Mouse (Mus musculus) midbrain, embryonic 14.5 days (tissue): Measurements from ENCODE around the gene Tomm20. TPM values are rescaled to one million over a fixed set of nuclear protein-coding genes. Genes with fewer than 3 reads are reported as not detected.
A peak's percentile ranks its signal among the peaks of the same experiment; 100 is the strongest.

ENCODE experiments used
- ATAC-seq: fragments of 200-750 bp; cut with Nextera tagmentation; 2 replicates; pipeline ENCODE4 v1.8.0; 2017; ENCODE audit warnings: moderate number of reproducible peaks, moderate library complexity; ENCODE audit not compliant: low FRiP score, low TSS enrichment
- DNase-seq: peaks from one replicate; pipeline ENCODE4 v3.0.0-alpha.2; 2015
- H3K27ac ChIP-seq: fragments of 300-500 bp; sonication (generic); replicated peaks from 2 replicates; pipeline ENCODE4 v1.5.1; 2014; ENCODE audit warnings: mild to moderate bottlenecking, low read depth, low read length, moderate library complexity
- H3K27me3 ChIP-seq: fragments of 300-500 bp; sonication (generic); 2 replicates; pipeline ENCODE4 v1.6.1; 2014; ENCODE audit warnings: low read length, control low read depth, mixed read lengths; ENCODE audit not compliant: control insufficient read depth, insufficient read depth
- H3K36me3 ChIP-seq: fragments of 300-500 bp; sonication (generic); 2 replicates; pipeline ENCODE4 v1.6.1; 2014; ENCODE audit warnings: low read length, control low read depth; ENCODE audit not compliant: control insufficient read depth, insufficient read depth
- H3K4me1 ChIP-seq: fragments of 300-500 bp; sonication (generic); 2 replicates; pipeline ENCODE4 v1.6.1; 2014; ENCODE audit warnings: mild to moderate bottlenecking, antibody characterized with exemption, low read length, control low read depth; ENCODE audit not compliant: control insufficient read depth, insufficient read depth
- H3K4me2 ChIP-seq: fragments of 300-500 bp; sonication (generic); 2 replicates; pipeline ENCODE4 v1.6.1; 2014; ENCODE audit warnings: mild to moderate bottlenecking, low read length, moderate library complexity
- H3K4me3 ChIP-seq: fragments of 300-500 bp; sonication (generic); replicated peaks from 2 replicates; pipeline ENCODE4 v1.5.1; 2014; ENCODE audit warnings: low read depth, low read length
- H3K9ac ChIP-seq: fragments of 300-500 bp; sonication (generic); replicated peaks from 2 replicates; pipeline ENCODE4 v1.6.1; 2014; ENCODE audit warnings: mild to moderate bottlenecking, low read length, moderate library complexity
- H3K9me3 ChIP-seq: fragments of 300-500 bp; sonication (generic); 2 replicates; pipeline ENCODE4 v1.6.1; 2016; ENCODE audit warnings: low read length, control low read depth, mixed read lengths; ENCODE audit not compliant: control insufficient read depth
- WGBS: fragments of 180-500 bp; shearing (Covaris S2); extraction: QIAGEN DNeasy Blood & Tissue Kit; methylation state at CpG from one replicate; pipeline ENCODE4 v1.1.7; 2014; 5-methylcytosine and 5-hydroxymethylcytosine counted together
- polyA plus RNA-seq: library from polyadenylated mRNA; unstranded; fragments of >200 nt; fragmentation: Nextera tagmentation; extraction: Ambion mirVana; gene quantifications from 2 replicates; pipeline ENCODE4 v1.2.1, GENCODE M21; 2014

The Tomm20 gene
- polyA plus RNA-seq, 1 experiment from 2014 or later = 205 TPM

DNA sequence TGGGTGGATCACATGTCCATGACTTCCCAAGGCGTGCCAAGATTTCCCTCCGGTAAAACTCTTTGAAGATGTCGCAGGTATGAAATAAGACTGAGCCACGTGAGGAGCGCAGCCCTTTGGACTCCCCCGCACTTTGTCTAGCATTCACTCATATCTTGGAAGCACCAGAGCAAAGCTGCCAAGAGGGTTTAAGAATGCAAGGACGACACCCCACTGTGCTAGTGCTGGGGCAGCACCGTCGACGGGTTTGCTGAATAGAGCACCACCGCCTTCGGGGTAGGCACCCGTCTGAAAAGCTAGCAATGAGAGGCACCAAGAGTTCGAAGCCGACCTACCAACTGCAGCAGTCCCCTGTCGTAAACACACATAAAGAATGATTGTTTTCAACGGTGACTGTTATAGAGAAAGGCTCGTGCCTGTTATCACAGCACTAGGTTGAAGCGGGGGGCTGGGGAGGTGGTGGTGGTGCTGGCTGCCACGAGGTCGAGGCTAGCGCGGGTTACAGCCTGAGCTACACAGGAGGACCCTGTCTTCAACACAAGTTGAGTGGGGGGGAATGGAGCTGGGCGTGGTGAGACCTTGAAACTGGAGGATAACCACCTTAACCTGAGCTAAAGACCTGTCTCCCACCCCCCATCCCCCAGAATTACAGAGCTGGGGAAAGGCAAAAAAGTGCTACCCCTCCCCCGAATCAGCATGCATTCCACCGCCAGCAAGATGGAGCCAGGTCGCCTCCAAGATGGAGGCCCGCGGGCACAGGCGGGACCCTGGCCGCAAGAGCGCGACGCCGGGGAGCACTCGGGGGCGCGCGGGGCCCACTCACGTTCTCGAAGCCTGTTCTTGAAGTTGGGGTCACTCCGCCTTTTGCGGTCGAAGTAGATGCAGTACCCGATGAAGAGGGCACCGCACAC is 608 bp downstream of the Tomm20 start:
- Histone ChIP-seq H3K27me3 (no peaks in the 10 kb centered on the region), H3K9me3 (no peaks in the 10 kb centered on the region), H3K4me2 (peak overlapping the region; percentile 92), H3K9ac (peak overlapping the region; percentile 84), H3K36me3 (peaks cover 15% of the 10 kb centered on the region), H3K27ac (peak overlapping the region; percentile 79), H3K4me3 (peak overlapping the region; percentile 80), H3K4me1 (peaks cover 16% of the 10 kb centered on the region)
- ATAC-seq (peak; percentile 71), DNase-seq (peak; percentile 72)
- 1% methylated on average over 46 of the region's 46 CpGs for WGBS

DNA sequence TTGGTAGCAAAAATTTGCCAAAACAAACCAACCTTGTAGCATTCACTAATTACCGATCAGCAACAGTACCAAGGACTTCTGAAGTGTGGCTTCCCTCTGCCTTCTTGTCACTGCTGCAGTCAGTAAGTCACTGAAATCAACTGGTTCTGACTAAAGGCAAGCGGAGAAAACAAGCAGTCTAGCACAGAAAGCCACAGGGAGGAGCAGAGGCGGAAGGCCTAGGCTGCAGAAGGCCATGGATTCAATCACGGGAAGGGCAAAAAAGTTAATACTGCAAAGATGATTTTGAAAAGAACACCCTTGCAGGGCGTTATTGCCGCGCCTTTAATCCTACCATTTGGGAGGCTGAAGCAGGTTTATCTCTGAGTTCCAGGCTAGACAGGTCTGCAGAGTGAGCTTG is 2.1 kb downstream of the Tomm20 start:
- ATAC-seq = no peak
- no peak overlapping the region for H3K27ac ChIP-seq
- H3K4me3 ChIP-seq = no peak overlapping the region
- H3K36me3 ChIP-seq = peaks cover 15% of the 10 kb centered on the region
- no peaks in the 10 kb centered on the region for H3K27me3 ChIP-seq
- no peak overlapping the region for H3K9ac ChIP-seq
- peaks cover 16% of the 10 kb centered on the region for H3K4me1 ChIP-seq
- WGBS = 94% methylated on average over 7 of the region's 7 CpGs
- H3K4me2 ChIP-seq = peak overlapping the region; percentile 8; the same call in 1 of the 2 replicates
- H3K9me3 ChIP-seq = no peaks in the 10 kb centered on the region
- no peak for DNase-seq

DNA sequence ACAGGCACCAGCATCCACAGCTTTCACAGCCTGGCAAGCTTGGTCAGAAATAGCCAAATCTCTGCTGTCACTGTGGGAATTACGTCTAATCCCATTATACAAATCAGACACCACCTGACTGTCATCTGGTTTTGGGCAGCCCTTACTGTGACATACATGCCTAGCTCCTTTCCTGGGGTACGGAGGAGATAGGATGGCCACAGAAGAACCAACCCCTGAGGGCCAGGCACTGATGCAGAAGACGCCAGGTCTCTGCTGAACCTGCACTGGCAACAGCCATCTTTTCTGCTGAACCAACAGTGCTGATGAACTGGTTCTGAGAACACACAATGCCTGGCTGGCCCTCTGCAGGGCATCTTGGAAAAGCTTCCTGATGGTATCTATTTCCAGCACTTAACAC is 8.3 kb downstream of the Tomm20 start:
- Histone ChIP-seq H3K9me3 (no peaks in the 10 kb centered on the region), H3K9ac (no peak overlapping the region), H3K4me1 (no peaks in the 10 kb centered on the region), H3K27me3 (no peaks in the 10 kb centered on the region), H3K27ac (no peak overlapping the region), H3K4me3 (no peak overlapping the region), H3K36me3 (peaks cover 65% of the 10 kb centered on the region), H3K4me2 (no peak overlapping the region)
- WGBS = 81% methylated on average over 3 of the region's 3 CpGs
- DNase-seq (no peak), ATAC-seq (no peak)

DNA sequence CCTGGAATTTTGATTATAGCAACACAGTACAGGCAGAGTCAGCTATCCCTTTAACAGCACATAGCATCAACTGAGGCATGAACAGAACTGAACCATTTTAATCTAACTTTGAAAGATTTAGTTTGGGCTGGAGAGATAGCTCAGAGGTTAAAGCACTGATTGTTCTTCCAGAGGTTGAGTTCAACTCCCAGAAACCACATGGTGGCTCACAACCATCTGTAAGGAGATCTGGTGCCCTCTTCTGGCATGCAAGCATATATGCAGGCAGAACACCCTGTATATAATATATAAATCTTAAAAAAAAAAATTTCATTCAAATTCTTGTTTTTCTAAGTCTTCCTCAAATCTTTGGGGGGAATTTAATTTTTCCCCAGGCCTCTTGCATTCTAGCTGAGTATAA is 9.7 kb downstream of the Tomm20 start:
- H3K36me3 ChIP-seq = peaks cover 79% of the 10 kb centered on the region

DNA sequence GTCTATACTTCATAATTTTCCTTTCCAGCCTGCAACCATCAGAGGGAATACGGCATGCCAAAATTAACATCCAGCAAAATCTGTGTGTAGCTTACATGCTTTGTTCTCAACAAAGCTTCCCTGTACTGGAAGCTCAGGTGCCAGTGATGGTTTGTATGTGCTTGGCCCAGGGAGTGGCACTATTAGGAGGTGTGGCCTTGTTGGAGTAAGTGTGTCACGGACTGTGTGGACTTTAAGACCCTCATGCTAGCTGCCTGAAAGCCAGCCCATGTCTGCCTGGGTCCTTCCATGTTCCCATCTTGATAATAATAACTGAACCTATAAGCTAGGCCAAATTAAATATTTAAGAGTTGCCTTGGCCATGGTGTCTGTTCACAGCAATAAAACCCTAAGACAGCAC is 10.3 kb downstream of the Tomm20 start:
- Histone ChIP-seq H3K9me3 (no peaks in the 10 kb centered on the region), H3K4me1 (no peaks in the 10 kb centered on the region), H3K4me2 (no peak overlapping the region), H3K27me3 (no peaks in the 10 kb centered on the region), H3K4me3 (no peak overlapping the region), H3K36me3 (peaks cover 82% of the 10 kb centered on the region), H3K27ac (no peak overlapping the region), H3K9ac (no peak overlapping the region)
- no peak for DNase-seq
- WGBS = 97% methylated on average over 2 of the region's 2 CpGs
- ATAC-seq = no peak

More for the DNA sequence above, 9.7 kb downstream of the Tomm20 start:
- no peak overlapping the region for H3K9ac ChIP-seq
- peak; percentile 33 for DNase-seq
- H3K4me1 ChIP-seq = no peaks in the 10 kb centered on the region
- H3K4me3 ChIP-seq = no peak overlapping the region
- no peaks in the 10 kb centered on the region for H3K27me3 ChIP-seq
- no peaks in the 10 kb centered on the region for H3K9me3 ChIP-seq
- H3K4me2 ChIP-seq = no peak overlapping the region
- no peak for ATAC-seq
- no peak overlapping the region for H3K27ac ChIP-seq

DNA sequence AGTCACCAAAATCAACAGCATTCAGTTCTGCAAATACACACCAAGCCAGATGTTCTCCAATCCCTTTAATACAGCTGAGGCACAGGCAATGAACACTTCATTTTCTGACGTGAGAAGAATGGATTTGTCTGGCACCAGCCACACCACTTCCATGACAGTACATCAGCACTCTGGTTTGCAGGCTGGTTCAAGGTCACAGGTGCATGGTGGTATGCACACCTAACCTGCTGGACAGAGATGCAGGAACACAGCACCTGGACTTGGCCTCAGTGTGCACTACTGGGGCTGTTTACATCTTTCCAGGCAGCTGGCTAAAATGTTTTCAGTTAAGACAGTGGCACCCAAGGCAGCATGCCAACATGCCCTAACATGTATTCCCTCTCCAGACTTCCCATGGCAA is 13.0 kb downstream of the Tomm20 start:
- WGBS = 78% methylated on average over 1 of the region's 1 CpGs

DNA sequence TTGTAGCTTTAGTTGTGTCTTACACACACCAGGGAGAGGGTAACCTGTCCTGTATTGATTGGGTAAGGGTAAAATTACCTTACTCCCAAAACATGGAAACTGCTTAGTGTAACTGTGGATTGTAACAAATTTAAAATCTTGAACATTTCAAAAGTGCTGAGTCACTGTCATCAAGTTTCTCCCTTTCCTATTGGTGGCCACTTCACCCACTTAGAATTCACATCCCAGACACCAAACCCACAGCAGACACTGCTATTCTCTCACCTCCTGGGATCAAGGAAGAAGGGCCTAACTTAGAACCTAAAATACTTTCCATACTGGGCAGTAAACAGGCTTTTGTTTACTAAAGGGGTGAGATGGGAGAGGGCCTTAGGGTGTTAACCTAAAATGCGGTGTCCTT is 13.4 kb downstream of the Tomm20 start:
- no peaks in the 10 kb centered on the region for H3K27me3 ChIP-seq
- ATAC-seq (no peak), DNase-seq (no peak)
- H3K4me1 ChIP-seq = no peaks in the 10 kb centered on the region
- no peak overlapping the region for H3K27ac ChIP-seq
- H3K9ac ChIP-seq = no peak overlapping the region
- no peak overlapping the region for H3K4me2 ChIP-seq
- no peaks in the 10 kb centered on the region for H3K9me3 ChIP-seq
- peaks cover 65% of the 10 kb centered on the region for H3K36me3 ChIP-seq
- H3K4me3 ChIP-seq = no peak overlapping the region
- 100% methylated on average over 1 of the region's 1 CpGs for WGBS

More for the DNA sequence above, 13.0 kb downstream of the Tomm20 start:
- H3K4me2 ChIP-seq = no peak overlapping the region
- no peak for DNase-seq
- H3K36me3 ChIP-seq = peaks cover 68% of the 10 kb centered on the region
- no peak overlapping the region for H3K27ac ChIP-seq
- H3K9me3 ChIP-seq = no peaks in the 10 kb centered on the region
- ATAC-seq = no peak
- no peaks in the 10 kb centered on the region for H3K27me3 ChIP-seq
- H3K4me3 ChIP-seq = no peak overlapping the region
- H3K9ac ChIP-seq = no peak overlapping the region
- no peaks in the 10 kb centered on the region for H3K4me1 ChIP-seq

DNA sequence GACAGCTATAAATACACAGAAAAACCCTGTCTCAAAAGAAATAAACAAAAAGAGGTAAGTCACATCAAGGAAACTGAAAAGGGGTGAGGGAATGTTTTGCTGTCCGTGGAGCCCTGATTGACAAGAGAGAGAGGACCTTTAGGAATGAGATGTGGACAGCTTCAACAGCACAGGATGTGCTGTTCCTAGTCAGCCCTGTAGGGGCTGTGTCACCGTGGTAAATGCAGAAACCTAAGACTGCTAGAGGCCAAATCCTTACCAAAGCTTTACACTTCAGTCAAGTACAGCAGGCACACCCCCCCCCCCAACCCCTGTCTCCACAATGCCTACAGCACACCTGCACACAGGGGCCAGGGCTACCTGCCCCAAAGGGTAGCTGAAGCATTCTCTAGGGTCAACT is 13.9 kb downstream of the Tomm20 start:
- Histone ChIP-seq H3K27me3 (no peaks in the 10 kb centered on the region), H3K9ac (no peak overlapping the region), H3K4me2 (no peak overlapping the region), H3K9me3 (no peaks in the 10 kb centered on the region), H3K27ac (no peak overlapping the region), H3K4me3 (no peak overlapping the region), H3K4me1 (no peaks in the 10 kb centered on the region), H3K36me3 (peaks cover 60% of the 10 kb centered on the region)
- 51% methylated on average over 2 of the region's 2 CpGs for WGBS
- ATAC-seq = no peak
- DNase-seq = no peak

DNA sequence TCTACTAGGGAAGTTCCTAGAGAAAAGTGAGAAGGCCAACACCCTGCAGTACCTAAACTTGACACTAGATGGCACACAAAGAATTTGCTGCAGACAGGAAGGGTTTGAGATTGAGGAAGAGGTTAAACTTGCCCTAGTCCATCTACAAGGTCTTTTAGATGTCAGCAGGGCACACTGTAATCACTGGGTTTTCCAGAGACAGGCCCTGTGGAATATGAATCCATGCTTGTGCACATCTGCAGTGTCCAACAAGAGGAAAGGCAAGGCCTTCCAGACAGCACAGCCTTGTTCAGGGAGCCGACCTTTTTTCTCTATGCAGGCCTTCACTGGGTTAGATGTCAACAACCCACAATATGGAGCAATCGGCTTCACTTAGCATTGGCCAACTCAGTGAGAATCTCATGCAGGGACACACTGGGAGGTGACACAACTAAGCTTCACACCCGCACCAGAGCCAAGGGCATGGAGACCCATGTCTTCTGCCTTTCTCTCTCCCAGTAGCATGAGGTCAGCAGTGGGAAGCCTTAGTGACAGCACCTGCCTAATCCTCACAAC is 16.0 kb downstream of the Tomm20 start:
- no peak for ATAC-seq
- no peak overlapping the region for H3K9ac ChIP-seq
- WGBS = 80% methylated on average over 3 of the region's 3 CpGs

More for the DNA sequence above, 16.0 kb downstream of the Tomm20 start:
- Histone ChIP-seq H3K4me3 (no peak overlapping the region), H3K4me2 (no peak overlapping the region), H3K27me3 (no peaks in the 10 kb centered on the region), H3K9me3 (no peaks in the 10 kb centered on the region), H3K36me3 (peaks cover 41% of the 10 kb centered on the region), H3K4me1 (no peaks in the 10 kb centered on the region), H3K27ac (0 out of 2 replicates have a peak overlapping the region, but pooled peaks have one; percentile 15)
- peak; percentile 83 for DNase-seq
